Mouse (Mus musculus) hindbrain, embryonic 12.5 days (tissue): ENCODE measurements around the gene Endod1. TPM values are rescaled to one million over a fixed set of nuclear protein-coding genes. Genes with fewer than 3 reads are reported as not detected.
A peak's percentile ranks its signal among the peaks of the same experiment; 100 is the strongest.

Experiments used
- ATAC-seq: fragments of 200-750 bp; cut with Nextera tagmentation; 2 replicates; pipeline ENCODE4 v1.8.0; 2017; ENCODE audit warnings: moderate TSS enrichment; ENCODE audit not compliant: low FRiP score
- H3K27ac ChIP-seq: fragments of 300-500 bp; sonication (generic); 2 replicates; pipeline ENCODE4 v1.5.1; 2016; ENCODE audit warnings: mild to moderate bottlenecking
- H3K27me3 ChIP-seq: fragments of 300-500 bp; sonication (generic); 2 replicates; pipeline ENCODE4 v1.6.1; 2016; ENCODE audit warnings: mild to moderate bottlenecking
- H3K36me3 ChIP-seq: fragments of 300-500 bp; sonication (generic); 2 replicates; pipeline ENCODE4 v1.6.1; 2016; ENCODE audit warnings: mild to moderate bottlenecking
- H3K4me1 ChIP-seq: fragments of 300-500 bp; sonication (generic); 2 replicates; pipeline ENCODE4 v1.6.1; 2016
- H3K4me2 ChIP-seq: fragments of 300-500 bp; sonication (generic); replicated peaks from 2 replicates; pipeline ENCODE4 v1.6.1; 2016; ENCODE audit warnings: mild to moderate bottlenecking
- H3K4me3 ChIP-seq: fragments of 300-500 bp; sonication (generic); 2 replicates; pipeline ENCODE4 v1.5.1; 2016; ENCODE audit warnings: mild to moderate bottlenecking
- H3K9ac ChIP-seq: fragments of 300-500 bp; sonication (generic); 2 replicates; pipeline ENCODE4 v1.6.1; 2016; ENCODE audit warnings: mild to moderate bottlenecking, moderate library complexity
- H3K9me3 ChIP-seq: fragments of 300-500 bp; sonication (generic); replicated peaks from 2 replicates; pipeline ENCODE4 v1.6.1; 2016; ENCODE audit warnings: mild to moderate bottlenecking
- WGBS: fragments of 180-500 bp; shearing (Covaris S2); methylation state at CpG from one replicate; pipeline ENCODE4 v1.1.7; 2016; 5-methylcytosine and 5-hydroxymethylcytosine counted together
- polyA plus RNA-seq: library from polyadenylated mRNA; unstranded; fragments of >200 nt; fragmentation: Nextera tagmentation; extraction: Ambion mirVana; gene quantifications from 2 replicates; pipeline ENCODE4 v1.2.1, GENCODE M21; 2016

Gene Endod1
- polyA plus RNA-seq, 1 experiment from 2014 or later = 11.9 TPM

DNA sequence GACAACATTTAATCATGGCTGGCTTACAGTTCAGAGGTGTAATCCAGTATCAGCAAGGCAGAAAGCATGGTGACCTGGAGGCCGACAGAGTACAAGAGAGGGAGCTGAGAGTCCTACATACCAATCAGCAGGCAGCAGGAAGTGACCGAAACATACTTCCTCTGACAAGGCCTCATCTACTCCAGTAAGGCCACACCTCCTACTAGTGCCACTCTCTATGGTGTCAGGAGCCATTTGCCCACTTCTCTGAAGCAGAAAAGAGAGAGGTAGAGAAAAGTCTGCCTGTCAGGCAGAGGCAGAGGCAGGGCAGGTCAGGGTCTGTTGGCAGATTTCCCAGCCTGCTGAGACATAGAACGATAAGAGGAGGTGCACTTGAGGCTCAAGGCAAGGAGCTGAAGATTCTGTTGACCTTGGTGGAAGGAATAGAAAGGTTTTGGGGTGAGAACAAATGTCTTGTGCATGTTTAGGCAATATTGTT, 10.6 kb upstream of the Endod1 start:
- no peaks in the 10 kb centered on the region for H3K27me3 ChIP-seq
- no peak overlapping the region for H3K4me3 ChIP-seq
- H3K9me3 ChIP-seq = no peaks in the 10 kb centered on the region
- no peak overlapping the region for H3K27ac ChIP-seq
- no peak overlapping the region for H3K4me2 ChIP-seq
- H3K4me1 ChIP-seq = no peaks in the 10 kb centered on the region
- WGBS = 88% methylated on average over 3 of the region's 3 CpGs
- no peaks in the 10 kb centered on the region for H3K36me3 ChIP-seq
- no peak for ATAC-seq
- no peak overlapping the region for H3K9ac ChIP-seq

DNA sequence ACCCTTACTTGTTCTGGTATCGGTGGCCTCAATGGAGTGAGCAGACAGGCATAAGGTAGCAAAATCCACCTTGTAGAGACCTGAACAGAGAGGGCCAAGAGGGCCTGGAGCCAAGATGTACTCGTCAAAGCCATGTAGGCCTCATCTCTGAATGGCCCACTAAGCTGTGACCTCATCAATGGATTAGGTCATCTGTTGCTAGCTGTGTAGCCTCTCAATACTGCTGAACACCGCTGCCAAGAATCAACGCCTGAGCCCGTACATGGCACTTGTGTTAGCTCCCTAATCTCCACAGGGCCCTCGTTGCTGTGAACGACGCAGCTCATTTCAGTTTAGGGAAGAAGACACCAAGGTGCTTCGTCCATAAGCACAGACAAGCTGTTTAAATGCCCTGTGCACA, 10.0 kb upstream of the Endod1 start:
- 93% methylated on average over 9 of the region's 9 CpGs for WGBS
- H3K36me3 ChIP-seq = no peaks in the 10 kb centered on the region
- no peak overlapping the region for H3K9ac ChIP-seq
- no peaks in the 10 kb centered on the region for H3K9me3 ChIP-seq
- H3K27me3 ChIP-seq = no peaks in the 10 kb centered on the region
- no peaks in the 10 kb centered on the region for H3K4me1 ChIP-seq
- no peak for ATAC-seq
- no peak overlapping the region for H3K4me3 ChIP-seq
- no peak overlapping the region for H3K27ac ChIP-seq
- H3K4me2 ChIP-seq = no peak overlapping the region

DNA sequence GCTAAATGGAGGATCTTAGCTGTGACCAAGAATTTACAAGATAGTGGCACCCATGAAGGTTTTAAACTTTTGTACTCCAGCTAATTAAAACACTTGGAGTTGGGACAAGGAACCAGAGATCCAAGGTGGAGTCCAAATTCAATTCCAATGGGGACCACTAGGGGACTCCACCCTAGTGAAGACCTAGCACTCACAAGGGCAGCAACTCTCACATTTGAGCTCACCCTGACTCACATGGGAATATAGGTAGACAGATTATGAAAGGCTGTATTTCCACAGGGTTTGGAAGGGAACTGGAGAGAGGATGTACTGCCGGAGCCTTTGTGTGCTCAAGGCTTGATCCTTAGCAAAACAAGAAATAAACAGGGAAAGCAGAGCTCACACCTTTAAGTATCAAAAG, 9.0 kb upstream of the Endod1 start:
- Histone ChIP-seq H3K27ac (no peak overlapping the region), H3K4me3 (no peak overlapping the region), H3K27me3 (no peaks in the 10 kb centered on the region), H3K4me2 (no peak overlapping the region), H3K36me3 (no peaks in the 10 kb centered on the region), H3K4me1 (no peaks in the 10 kb centered on the region), H3K9me3 (no peaks in the 10 kb centered on the region), H3K9ac (no peak overlapping the region)
- WGBS = 94% methylated on average over 1 of the region's 1 CpGs
- no peak for ATAC-seq

DNA sequence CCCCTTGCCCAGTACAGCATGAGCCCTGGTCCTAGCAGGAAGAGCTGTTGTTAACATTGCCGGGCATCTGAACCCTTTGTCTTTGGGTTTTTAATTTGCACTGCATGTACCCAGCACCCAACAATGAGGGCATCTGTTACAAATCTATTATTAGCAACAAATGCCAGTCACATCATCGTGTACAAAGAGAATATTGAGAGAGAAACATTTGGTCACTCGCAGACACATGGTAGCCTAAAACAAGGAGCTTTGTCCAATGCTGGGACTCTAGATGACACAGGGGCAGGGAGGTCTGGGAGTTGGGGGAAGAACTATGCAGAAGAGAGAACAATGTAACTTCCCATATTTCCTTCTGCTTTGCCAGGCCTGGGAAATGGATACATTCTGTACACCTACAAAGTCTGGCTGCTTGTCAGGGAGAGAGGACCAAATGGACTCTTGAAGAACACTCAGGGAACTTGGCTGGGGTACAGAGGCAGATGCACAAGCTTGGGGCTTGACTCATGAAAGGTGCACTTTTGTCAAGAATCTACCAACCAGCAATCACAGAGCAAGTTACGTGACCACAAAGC, 7.8 kb upstream of the Endod1 start:
- H3K4me3 ChIP-seq = no peak overlapping the region
- no peaks in the 10 kb centered on the region for H3K9me3 ChIP-seq
- no peaks in the 10 kb centered on the region for H3K4me1 ChIP-seq
- no peaks in the 10 kb centered on the region for H3K27me3 ChIP-seq
- ATAC-seq = peak; percentile 63
- 66% methylated on average over 4 of the region's 4 CpGs for WGBS
- no peak overlapping the region for H3K27ac ChIP-seq
- no peak overlapping the region for H3K9ac ChIP-seq
- no peaks in the 10 kb centered on the region for H3K36me3 ChIP-seq
- H3K4me2 ChIP-seq = no peak overlapping the region

DNA sequence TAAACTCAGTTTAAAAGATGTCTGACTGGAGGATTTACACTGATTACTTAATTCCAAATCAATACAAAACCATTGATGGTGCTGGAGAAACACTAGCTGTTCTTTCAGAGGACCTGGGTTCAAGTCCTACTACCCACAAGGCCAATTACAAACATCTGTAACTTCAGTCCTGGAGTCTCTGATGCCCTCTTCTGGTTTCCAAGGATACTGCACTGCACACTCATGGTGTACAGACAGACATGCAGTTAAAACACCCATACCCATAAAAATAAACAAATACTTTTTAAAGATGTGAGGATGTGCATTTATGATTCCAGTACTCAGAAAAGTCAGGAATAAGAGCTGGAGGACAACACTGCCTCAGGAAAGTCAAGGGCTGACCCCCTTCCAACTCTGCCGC, 6.7 kb upstream of the Endod1 start:
- no peak overlapping the region for H3K4me3 ChIP-seq
- 97% methylated on average over 1 of the region's 1 CpGs for WGBS
- H3K27ac ChIP-seq = no peak overlapping the region
- H3K9me3 ChIP-seq = no peaks in the 10 kb centered on the region
- H3K4me2 ChIP-seq = no peak overlapping the region
- H3K36me3 ChIP-seq = no peaks in the 10 kb centered on the region
- ATAC-seq = no peak
- H3K27me3 ChIP-seq = no peaks in the 10 kb centered on the region; the same call in 1 of the 2 replicates
- no peaks in the 10 kb centered on the region for H3K4me1 ChIP-seq
- no peak overlapping the region for H3K9ac ChIP-seq

DNA sequence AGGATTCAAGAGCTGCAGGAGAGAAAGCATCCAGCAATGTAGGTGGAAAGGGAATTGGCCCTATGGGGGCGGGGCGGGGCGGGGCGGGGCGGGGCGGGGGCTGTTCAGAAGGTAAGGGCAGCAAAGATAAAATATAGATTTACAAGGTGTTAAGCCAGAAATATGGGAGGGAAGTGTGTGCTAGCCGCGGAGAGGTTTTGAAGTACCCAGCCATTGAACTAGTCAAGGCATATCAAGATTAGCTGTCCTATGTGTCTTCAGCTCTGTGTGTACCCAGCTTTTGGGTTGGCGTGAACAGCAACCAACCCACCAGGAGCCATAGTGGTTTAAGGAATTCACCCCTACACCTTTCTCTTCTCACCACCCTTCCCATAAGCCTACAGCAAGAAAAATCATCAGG, 5.5 kb upstream of the Endod1 start:
- H3K36me3 ChIP-seq = no peaks in the 10 kb centered on the region
- no peaks in the 10 kb centered on the region for H3K9me3 ChIP-seq
- 75% methylated on average over 9 of the region's 9 CpGs for WGBS
- no peak overlapping the region for H3K4me3 ChIP-seq
- no peak overlapping the region for H3K4me2 ChIP-seq
- no peak overlapping the region for H3K9ac ChIP-seq
- H3K4me1 ChIP-seq = peaks cover under 1% of the 10 kb centered on the region
- no peaks in the 10 kb centered on the region; the same call in 1 of the 2 replicates for H3K27me3 ChIP-seq
- no peak for ATAC-seq
- H3K27ac ChIP-seq = no peak overlapping the region

DNA sequence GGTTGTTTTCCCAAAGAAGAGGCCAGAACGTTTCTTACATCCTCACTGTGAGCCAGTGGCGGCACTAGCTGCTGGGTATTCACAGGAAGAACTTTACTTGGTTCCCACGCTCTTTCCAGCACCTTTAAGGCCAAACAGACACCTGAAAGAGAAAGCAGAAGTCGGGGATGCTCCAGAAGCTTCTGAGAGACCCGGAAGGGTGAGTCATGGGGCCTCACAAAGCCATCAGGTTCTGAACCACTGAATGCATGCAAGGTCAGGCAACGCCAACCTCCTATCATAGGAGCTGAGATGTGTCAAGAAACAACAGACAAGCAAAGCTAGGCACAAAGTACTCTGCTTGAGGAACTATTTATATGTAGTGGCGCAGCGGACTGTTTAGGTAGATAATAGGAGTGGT, 4.4 kb upstream of the Endod1 start:
- ATAC-seq = no peak
- H3K4me1 ChIP-seq = peaks cover 6% of the 10 kb centered on the region
- H3K4me2 ChIP-seq = no peak overlapping the region
- H3K36me3 ChIP-seq = no peaks in the 10 kb centered on the region
- H3K9ac ChIP-seq = no peak overlapping the region
- H3K27me3 ChIP-seq = no peaks in the 10 kb centered on the region; the same call in 1 of the 2 replicates
- no peak overlapping the region for H3K4me3 ChIP-seq
- 85% methylated on average over 8 of the region's 8 CpGs for WGBS
- H3K9me3 ChIP-seq = no peaks in the 10 kb centered on the region
- H3K27ac ChIP-seq = no peak overlapping the region

DNA sequence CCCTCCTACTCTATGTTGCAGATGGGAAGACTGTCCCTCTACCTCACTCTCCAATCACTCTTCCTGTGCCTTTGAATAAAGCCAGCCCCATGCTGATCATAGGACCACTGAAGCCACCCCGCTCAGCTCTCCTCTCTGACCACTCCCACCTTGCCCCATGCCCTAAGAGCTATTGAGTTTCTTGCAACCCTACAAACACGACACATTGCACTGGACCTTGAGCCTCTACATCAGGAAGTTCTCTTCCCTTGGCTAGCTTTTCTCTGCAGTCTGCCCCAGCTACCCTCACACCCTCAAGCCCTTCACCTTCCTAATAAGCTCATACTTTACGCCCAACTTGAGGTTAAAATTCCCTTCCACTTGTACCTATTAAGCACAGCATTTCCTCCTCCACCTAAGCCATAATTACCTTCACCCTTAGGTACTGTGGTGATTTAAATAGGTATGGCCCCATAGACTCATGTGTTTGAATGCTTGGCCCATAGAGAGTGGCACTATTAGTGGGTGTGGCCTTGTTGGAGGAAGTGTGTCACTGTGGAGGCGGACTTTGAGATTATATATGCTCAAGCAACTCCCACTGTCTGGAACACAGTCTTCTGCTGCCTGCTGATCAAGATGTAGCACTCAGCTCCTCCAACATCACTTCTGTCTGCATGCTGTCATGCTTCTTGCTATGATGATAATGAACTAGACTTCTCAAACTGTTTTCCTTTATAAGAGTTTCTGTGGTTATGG, 2.0 kb upstream of the Endod1 start:
- WGBS = 83% methylated on average over 4 of the region's 4 CpGs
- H3K4me2 ChIP-seq = no peak overlapping the region
- H3K4me1 ChIP-seq = peaks cover 17% of the 10 kb centered on the region
- no peak overlapping the region for H3K27ac ChIP-seq
- ATAC-seq = no peak
- H3K36me3 ChIP-seq = no peaks in the 10 kb centered on the region
- no peak overlapping the region for H3K9ac ChIP-seq
- no peaks in the 10 kb centered on the region for H3K9me3 ChIP-seq
- no peak overlapping the region for H3K4me3 ChIP-seq
- peaks cover 10% of the 10 kb centered on the region for H3K27me3 ChIP-seq

DNA sequence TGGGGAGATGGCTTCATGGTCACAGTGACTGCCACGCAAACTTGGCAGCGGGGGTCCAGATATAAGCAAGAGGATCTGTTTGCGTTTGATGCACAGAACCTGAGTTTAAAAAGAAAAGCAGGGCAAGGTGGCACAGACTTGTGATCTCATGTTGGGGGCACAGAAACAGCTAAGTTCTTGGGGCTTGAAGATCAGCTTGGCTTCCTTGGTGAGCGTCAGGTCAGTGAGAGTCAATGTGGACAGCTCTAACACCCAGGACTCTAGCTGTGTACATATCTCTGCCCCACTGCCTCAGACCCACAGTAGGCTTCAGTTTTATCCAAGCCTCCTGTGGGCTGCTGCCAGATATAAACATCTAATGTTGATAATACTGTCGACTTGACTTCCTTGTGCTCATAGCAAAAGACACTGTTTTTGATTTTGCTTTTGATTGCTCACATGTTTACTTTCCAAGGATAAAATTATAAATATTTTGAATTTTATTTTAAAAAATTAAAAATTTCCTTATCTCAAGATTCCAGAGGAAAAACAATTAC, 1.0 kb upstream of the Endod1 start:
- 79% methylated on average over 5 of the region's 5 CpGs for WGBS
- Histone ChIP-seq H3K4me2 (no peak overlapping the region), H3K4me1 (peaks cover 17% of the 10 kb centered on the region), H3K9ac (no peak overlapping the region), H3K27ac (no peak overlapping the region), H3K27me3 (peaks cover 10% of the 10 kb centered on the region), H3K9me3 (no peaks in the 10 kb centered on the region), H3K36me3 (no peaks in the 10 kb centered on the region), H3K4me3 (no peak overlapping the region)
- no peak for ATAC-seq

DNA sequence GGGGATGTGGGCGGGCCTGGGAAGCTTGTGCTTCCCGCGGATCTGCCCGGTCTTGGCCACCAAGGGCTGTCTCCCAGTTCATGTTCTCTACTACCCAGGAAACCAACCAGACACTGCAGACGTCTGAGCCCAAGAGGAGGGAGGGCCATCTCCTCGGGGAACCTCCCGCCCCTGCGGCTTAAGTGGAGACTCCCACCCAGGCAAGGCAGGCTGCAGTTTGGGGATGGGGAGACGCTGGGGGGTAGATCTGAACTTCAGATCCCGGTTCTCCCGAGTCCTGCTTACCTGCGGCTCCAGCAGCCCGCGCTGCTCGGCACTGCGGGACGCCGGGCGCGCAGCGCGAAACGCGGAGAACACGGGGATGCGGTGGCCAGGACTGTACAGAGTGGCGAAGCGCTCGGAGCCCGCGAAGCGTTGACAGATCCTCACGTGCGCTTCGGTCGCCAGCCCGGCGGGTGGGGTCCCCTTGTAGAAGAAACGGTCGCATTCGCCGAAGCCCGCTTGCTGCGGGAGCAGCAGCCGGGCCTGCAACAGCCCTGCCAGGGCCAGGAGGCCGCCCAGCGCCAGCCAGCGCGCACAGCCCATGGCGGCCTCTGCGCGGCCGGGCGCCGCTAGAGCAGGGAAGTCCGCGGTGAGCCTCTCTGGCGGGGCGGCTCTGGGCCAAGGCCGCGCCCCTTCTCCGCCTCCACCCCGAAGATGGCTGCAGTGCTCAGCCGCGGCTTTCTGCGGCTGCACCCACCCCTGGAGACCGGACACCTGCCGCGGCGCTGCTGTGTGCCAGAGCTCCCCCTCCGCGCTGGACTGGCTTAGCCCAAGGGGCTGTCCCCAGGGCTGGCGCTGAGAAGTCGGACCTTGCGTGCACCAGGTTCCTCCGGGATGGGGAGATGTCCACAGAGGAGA, 671 bp downstream of the Endod1 start:
- Histone ChIP-seq H3K9me3 (no peaks in the 10 kb centered on the region), H3K36me3 (no peaks in the 10 kb centered on the region), H3K27me3 (peaks cover 10% of the 10 kb centered on the region), H3K27ac (peak overlapping the region; percentile 79), H3K4me3 (peak overlapping the region; percentile 71), H3K4me2 (peak overlapping the region; percentile 79), H3K9ac (peak overlapping the region; percentile 81), H3K4me1 (peaks cover 17% of the 10 kb centered on the region)
- 1% methylated on average over 74 of the region's 76 CpGs for WGBS
- peak; percentile 94 for ATAC-seq

DNA sequence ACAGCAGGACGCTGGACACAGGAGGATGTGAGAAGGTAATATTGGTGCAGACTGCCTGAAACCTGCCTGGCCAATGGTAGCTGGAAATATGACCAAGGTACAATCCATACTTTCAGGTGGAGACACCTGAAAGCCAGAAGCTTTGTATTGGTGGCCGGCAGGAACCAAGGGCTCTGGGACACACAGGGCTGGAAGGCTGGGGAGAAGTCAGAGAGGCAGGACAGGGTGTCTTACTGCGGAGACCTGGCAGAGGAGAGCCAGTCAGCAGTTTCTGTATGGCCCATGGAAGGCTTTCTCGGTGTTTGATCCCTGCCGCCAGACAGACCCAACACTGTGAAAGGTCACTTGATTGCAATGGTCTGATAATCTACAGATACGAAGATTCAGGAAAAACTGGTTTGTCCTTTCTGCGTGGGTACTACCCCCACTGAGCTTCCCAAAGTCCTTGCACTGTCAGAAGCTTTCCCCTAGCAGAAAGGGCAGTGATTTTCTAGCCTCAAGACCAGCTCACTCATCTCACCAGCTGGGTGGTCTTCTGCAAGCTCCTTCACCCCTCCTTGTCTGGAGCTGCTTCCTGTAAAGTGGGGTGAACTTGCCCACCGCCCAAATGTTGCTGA, 1.4 kb downstream of the Endod1 start:
- peak overlapping the region; percentile 81 for H3K9ac ChIP-seq
- H3K36me3 ChIP-seq = no peaks in the 10 kb centered on the region
- peaks cover 17% of the 10 kb centered on the region for H3K4me1 ChIP-seq
- ATAC-seq = no peak; the same call in 1 of the 2 replicates
- no peak overlapping the region for H3K27ac ChIP-seq
- H3K9me3 ChIP-seq = no peaks in the 10 kb centered on the region
- peak overlapping the region; percentile 79 for H3K4me2 ChIP-seq
- H3K4me3 ChIP-seq = peak overlapping the region; percentile 71
- peaks cover 10% of the 10 kb centered on the region for H3K27me3 ChIP-seq
- 24% methylated on average over 8 of the region's 8 CpGs for WGBS

DNA sequence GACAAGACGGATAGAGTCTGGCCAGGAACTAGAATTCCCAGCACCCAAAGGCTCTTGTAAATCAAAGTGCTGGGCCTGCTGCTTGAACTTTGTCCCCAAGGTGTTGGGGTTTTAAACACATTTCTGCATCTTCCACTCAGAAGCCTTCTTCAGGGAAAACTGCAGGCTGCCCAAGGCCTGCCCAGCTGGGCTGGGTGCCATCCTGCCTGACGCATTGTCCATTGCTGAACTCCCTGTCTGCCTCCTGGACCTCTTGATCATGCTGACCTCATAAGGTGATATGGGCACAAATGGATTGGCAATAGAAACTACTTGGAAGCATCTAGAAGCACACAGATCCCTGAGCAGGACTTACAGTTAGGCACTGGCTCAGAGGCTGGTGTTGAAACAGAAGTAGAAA, 3.2 kb downstream of the Endod1 start:
- no peak for ATAC-seq
- Histone ChIP-seq H3K36me3 (no peaks in the 10 kb centered on the region), H3K27me3 (peaks cover 10% of the 10 kb centered on the region), H3K4me3 (no peak overlapping the region), H3K4me1 (peaks cover 17% of the 10 kb centered on the region), H3K27ac (no peak overlapping the region), H3K9me3 (no peaks in the 10 kb centered on the region), H3K4me2 (no peak overlapping the region), H3K9ac (no peak overlapping the region)
- 98% methylated on average over 2 of the region's 2 CpGs for WGBS
